Mouse (Mus musculus) left cerebral cortex, adult 18-20 months (tissue): ENCODE results near the gene Acss2. TPM values are rescaled to one million over a fixed set of nuclear protein-coding genes. Genes with fewer than 3 reads are reported as not detected.
"Not testable (repeated sequence)": the region's sequence is repeated elsewhere in the genome, so short reads cannot be mapped to it uniquely, and the experiment has no call there.

Experiments used
- DNase-seq, 2 experiments: peaks; one replicate each; pipeline ENCODE4 v3.0.0; 2021 to 2022; ENCODE audit warnings: low spot score in 2 of 2, mixed read lengths in 1 of 2
- total RNA-seq, 2 experiments: library from RNA; stranded (reverse); gene quantifications; 2 replicates each; pipeline ENCODE4 v1.2.3; 2021

The Acss2 gene
- total RNA-seq, 2 experiments from 2014 or later: 47.3 to 57.0 TPM

DNA sequence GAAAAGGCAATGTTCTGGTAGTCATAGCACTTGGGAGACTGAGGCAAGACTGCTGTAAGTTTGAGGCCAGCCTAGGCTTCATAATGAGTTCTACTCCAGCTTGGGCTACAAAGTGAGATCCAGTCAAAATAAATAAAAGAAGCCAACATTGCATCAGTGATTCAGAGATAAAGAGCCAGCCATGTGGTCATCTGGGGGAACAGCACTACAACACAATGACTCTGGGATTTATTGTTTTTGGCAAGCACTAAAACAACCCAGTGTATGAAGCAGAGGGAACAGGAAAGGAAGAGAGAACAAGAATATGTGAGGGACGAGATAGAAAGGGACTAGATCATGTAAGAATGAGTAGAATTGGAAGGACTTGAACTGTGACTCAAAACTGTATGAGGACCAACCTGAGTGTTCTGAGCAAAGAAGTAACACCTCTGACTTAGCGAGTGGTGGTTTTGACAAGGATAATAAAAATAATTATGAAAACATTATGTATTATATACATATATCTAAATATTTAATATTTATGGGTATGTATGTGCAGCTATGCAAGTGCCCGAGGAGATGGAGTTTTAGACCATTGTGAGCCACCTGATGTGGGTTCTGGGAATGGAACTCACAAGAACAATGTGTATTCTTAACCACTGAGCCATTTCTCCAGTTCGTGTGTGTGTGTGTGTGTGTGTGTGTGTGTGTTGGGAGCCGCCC, 20.2 kb downstream of the Acss2 start:
- DNase-seq: no peak

- DNase-seq: not testable (repeated sequence)
These were observed 20.8 kb downstream of the Acss2 start for GRCm38 (mm10) chr2:155538463-155539057.

GRCm38 (mm10) chr2:155539696-155540095, 21.9 kb downstream of the Acss2 start:
- no peak for DNase-seq

GRCm38 (mm10) chr2:155540822-155541458, 23.2 kb downstream of the Acss2 start:
- peak; percentile 8 to 45 for DNase-seq

DNA sequence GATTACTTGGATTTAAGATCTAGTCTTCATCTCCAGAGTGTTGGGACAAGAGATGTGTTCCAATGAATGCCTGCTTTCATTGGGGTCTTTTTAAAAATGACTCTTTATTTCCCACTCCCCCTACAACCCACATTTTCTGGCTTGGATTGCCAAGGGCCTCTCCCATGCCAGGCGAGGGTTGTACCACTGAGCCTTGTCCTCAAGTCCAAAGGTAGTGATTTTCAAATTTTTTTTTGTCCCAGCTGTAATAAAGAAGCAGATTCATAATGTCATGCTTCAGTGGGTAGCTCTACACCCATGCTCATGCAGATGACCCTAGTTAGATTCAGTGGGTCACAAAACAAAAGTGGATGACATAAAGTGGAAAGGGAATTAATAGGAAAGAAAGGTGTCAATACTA, 29.2 kb downstream of the Acss2 start:
- no peak for DNase-seq

GRCm38 (mm10) chr2:155552336-155552735, 34.6 kb downstream of the Acss2 start:
- no peak for DNase-seq

DNA sequence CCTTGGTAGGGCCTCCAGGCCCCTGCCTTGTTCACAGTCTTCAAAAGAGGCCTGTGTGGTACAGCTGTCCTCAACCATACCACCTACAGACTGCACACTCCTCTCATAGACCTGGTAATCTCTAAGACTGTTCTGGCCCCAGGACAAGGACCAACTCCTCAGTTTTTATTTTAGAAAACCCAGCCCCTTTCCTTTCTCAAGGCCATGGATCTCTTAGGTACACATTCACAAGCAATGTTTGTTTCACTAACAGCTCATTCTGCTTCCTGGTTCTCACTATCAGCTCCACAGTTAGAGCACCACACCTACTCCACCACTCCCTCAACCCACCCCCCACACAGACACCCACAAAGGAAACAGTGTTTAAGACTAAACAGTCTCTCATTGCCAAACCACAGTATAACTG, 35.2 kb downstream of the Acss2 start:
- no peak for DNase-seq

- no peak for DNase-seq
These were observed 36.8 kb downstream of the Acss2 start for GRCm38 (mm10) chr2:155554426-155554985.

DNA sequence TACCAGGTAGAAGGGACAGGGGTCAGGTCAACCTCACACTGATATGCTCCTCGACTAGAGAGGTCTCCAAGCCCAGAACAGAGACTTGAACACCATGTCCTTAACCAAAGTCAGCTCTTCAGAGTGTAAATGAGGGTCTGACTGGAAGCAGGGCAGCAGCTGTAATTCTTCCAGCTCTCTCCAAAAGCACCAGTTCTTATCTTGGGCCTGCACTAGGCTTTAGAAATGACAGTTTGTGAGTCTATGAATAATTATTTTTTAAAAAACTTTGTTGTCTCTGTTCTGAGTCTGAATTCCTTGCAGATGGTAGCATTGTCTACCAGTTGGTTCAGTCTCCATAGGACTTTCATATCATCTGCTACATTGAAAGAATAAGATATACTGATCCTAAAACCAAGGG, 44.5 kb downstream of the Acss2 start:
- no peak for DNase-seq

DNA sequence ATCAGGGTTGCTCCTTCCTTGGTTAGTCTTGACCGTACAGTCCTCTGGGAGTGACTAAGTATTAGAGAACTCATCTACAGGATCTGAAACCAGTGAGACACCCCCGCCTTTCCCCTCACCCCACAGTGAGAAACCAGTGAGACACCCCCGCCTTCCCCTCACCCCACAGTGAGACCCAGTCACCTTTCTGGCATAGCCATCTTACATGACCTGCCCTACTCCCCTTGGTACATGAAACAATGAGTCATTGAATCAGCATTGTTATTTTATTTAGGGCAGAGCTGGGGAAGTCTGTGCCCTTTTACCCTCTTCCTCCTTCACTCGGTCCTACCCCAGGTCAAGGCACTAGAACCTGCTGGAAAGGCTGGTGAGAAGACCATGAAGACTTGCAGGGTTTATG, 45.2 kb downstream of the Acss2 start:
- no peak for DNase-seq

DNA sequence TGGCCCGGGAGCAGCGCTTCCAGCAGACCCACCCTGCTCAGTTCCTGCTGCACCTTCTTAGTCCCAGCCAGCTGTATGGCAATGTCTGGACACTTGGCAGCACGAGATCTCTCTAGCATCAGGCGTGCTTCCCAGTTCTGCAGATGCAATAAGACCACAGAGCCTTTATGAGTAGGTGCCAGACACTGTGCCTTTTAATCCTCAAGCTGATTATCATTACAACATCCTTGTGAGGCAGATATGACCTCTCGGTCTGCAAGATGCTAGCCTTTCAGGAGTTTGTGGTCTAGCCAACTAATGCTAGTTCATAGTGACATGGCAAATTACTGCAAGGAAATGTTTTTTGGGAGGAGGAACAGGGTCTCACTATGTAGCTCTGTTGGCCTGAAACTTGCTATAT, 50.0 kb downstream of the Acss2 start:
- DNase-seq: no peak

DNA sequence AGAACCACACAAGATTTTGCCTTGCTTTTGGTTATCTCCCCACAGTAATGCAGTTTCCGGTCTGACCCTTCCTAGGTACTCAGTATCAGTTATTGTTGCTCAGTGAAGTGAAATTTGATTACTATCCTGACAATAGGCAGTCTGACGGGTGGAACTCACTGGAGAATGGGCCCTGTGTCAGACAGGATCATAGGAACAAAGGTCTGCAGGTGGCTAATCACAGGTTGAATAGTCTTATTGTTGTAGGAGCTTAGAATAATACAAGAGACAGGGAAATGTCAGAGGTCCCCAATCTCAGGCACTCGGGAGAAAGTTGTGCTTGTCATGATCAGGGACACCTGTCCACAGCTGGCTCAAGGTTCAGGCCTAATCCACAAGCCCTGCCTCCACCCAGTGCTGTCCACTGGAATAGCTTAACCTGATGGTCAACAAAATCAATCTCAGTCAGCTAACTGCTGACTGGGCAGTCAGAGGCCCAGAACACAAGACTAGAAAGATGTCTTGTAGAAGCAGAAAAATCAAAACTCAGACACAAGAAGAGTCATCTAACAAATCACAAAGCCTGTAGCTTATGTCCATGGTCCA, 51.6 kb downstream of the Acss2 start:
- DNase-seq: no peak

DNA sequence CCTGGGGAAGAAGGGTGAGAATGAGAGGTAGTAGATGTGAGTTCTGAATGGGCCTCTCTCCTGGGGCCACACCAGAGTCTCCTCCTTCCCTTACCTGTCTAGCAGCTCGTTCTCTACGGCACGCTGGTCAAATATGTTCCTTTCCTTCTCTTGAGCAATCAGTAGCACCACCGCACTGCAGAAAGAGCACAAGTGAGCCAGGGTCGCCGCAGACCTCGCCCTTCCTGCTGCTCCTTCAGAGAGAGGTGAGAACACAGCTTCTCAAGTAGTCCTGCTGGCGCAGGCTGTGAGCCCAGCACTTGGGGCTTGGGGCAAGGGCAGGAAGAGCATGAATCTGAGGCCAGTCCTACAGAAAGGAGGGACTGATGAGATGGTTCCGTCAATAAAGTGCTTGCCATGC, 55.3 kb downstream of the Acss2 start:
- DNase-seq: no peak

DNA sequence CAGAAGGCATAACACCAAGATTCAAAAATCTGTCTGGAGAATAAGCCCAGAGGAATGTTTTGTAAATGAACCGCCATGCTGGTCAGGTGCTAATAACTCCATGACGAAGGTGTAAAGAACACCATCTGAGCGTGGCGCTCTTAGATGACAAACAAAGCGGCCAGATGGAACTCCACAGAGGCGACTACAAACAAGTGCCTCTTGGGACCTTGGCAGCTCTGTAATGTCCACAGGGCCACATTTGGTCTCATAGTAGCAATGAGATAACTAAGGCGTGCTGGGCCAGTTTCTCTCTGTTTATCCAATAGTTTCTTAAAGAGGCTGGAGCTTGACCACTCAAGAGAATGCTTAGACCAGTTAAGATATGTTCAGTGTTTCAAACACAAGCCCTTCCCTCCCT, 56.2 kb downstream of the Acss2 start:
- DNase-seq: no peak

DNA sequence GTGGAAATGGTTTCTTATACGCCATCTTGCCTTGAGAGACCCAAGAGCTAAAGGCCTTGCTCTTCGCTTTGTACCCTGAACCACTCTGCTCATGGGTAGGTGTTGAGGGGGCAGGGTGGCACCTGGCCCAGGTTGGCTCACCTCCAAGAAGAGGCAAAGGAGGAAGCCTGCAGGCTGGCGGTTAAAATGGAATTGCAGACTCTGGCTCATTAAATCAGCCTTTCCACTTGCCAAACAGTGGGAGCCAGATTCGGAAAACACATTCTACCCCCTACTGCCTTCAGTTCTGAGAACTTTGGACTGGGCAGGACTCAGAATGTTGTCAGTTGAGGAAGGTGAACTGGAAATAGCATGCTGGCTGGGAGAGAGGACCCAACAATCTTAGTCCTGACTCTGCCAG, 57.0 kb downstream of the Acss2 start:
- DNase-seq: peak; percentile 37 to 39

GRCm38 (mm10) chr2:155576656-155577055, 58.9 kb downstream of the Acss2 start:
- DNase-seq: no peak

DNA sequence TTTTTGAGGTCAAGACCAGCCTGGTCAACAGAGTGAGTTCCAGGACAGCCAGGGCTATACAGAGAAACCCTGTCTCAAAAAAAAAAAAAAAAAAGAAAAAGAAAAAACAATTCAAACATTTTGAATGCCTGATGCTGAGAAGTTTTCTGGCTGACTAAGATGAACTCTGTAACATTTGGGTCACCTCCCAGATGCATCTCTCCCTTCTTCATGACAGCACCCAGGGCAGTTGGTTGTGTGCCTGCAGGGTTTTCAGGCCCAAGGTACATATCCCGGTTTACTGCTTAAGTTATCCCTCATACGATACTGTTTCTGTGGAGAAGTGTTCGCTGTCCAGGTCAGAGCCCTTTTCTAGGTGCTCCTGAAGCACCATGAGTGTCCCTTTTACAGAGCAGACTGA, 62.6 kb downstream of the Acss2 start:
- no peak for DNase-seq

- no peak for DNase-seq
These were observed 64.7 kb downstream of the Acss2 start for GRCm38 (mm10) chr2:155582384-155582995.

DNA sequence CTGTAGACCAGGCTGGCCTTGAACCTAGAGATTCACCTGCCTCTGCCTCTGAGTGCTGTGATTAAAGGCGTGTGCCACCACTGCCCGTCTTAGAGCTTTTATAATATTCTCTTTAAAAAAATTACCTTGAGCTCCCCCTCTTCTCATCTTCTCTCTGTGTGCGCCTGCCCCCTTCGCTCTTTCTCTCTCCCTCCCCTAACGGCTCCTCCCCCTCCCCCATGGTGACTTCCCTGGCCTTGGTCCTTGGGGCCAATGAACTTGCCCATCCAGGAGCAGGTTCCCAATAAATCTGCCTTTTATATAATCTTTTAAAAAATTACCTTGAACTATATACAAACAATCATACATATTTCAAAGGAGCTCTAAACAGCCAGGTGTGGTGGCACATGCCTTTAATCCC, 65.2 kb downstream of the Acss2 start:
- no peak for DNase-seq

GRCm38 (mm10) chr2:155583927-155584530, 66.3 kb downstream of the Acss2 start:
- peak; percentile 53 to 72 for DNase-seq

DNA sequence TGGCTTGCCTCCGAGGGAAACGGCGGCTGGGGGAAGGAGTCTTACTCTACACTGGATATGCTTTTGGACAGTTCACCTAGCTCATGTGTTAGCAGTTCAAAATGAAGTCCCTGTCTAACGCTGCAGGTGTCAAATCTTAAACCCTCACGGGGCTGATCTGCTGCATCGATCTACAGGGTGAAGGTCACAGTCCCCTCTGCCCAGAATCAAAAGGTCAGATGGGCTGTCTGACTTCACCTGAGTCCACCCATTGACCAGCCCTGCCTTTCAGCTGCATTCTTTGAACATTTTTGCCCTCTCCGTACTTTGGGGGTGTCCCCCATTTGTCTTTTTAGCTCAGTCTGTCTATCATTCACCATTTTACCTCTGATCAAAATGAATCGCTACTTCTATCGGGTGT, 67.3 kb downstream of the Acss2 start:
- DNase-seq: no peak
